Mouse (Mus musculus) limb, embryonic 13.5 days (tissue): ENCODE data around the gene Atp2b2. TPM values are rescaled to one million over a fixed set of nuclear protein-coding genes. Genes with fewer than 3 reads are reported as not detected.

ENCODE experiments used
- ATAC-seq: fragments of 200-750 bp; cut with Nextera tagmentation; 2 replicates; pipeline ENCODE4 v1.8.0; 2017; ENCODE audit warnings: low read depth, moderate number of reproducible peaks, moderate TSS enrichment; ENCODE audit not compliant: low FRiP score
- H3K27ac ChIP-seq: fragments of 300-500 bp; sonication (generic); 2 replicates; pipeline ENCODE4 v1.5.1; 2015; ENCODE audit warnings: inconsistent platforms, mild to moderate bottlenecking, moderate library complexity
- H3K27me3 ChIP-seq: fragments of 300-500 bp; sonication (generic); 2 replicates; pipeline ENCODE4 v1.6.1; 2015; ENCODE audit warnings: mild to moderate bottlenecking, inconsistent platforms
- H3K36me3 ChIP-seq: fragments of 300-500 bp; sonication (generic); 2 replicates; pipeline ENCODE4 v1.6.1; 2015; ENCODE audit warnings: inconsistent platforms, mild to moderate bottlenecking, moderate library complexity
- H3K4me1 ChIP-seq: fragments of 300-500 bp; sonication (generic); 2 replicates; pipeline ENCODE4 v1.6.1; 2015; ENCODE audit warnings: inconsistent platforms
- H3K4me2 ChIP-seq: fragments of 300-500 bp; sonication (generic); replicated peaks from 2 replicates; pipeline ENCODE4 v1.6.1; 2015; ENCODE audit warnings: inconsistent platforms, mild to moderate bottlenecking, moderate library complexity
- H3K4me3 ChIP-seq: fragments of 300-500 bp; sonication (generic); 2 replicates; pipeline ENCODE4 v1.5.1; 2015; ENCODE audit warnings: moderate library complexity, mild to moderate bottlenecking, inconsistent platforms
- H3K9ac ChIP-seq: fragments of 300-500 bp; sonication (generic); 2 replicates; pipeline ENCODE4 v1.6.1; 2015; ENCODE audit warnings: mild to moderate bottlenecking, inconsistent platforms
- H3K9me3 ChIP-seq: fragments of 300-500 bp; sonication (generic); 2 replicates; pipeline ENCODE4 v1.6.1; 2016; ENCODE audit warnings: inconsistent platforms
- WGBS: fragments of 180-500 bp; shearing (Covaris S2); methylation state at CpG from one replicate; pipeline ENCODE4 v1.1.7; 2015; 5-methylcytosine and 5-hydroxymethylcytosine counted together
- polyA plus RNA-seq: library from polyadenylated mRNA; unstranded; fragments of >200 nt; fragmentation: Nextera tagmentation; extraction: Ambion mirVana; gene quantifications from 2 replicates; pipeline ENCODE4 v1.2.1, GENCODE M21; 2015

The Atp2b2 gene
- polyA plus RNA-seq, 1 experiment from 2014 or later: 0.11 TPM

DNA sequence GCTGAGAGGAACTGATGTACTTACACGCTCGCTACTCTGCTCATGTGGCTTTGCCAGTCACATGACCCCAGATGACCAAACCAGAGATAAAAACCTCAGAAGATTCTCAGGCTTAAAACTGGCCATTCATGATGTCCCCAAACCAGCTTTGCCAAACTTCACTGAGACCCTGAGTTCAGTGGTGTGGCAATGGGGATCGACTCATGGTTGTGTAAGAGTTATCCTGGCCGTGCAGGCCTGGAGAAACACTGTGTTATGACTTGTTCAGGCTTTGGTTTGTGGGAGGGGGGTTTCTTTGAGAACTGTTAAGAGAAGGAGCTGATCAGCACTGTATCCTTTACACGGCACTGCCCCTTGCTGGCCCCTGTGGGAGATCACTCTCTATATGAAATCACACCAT is 250.0 kb downstream of the Atp2b2 start:
- H3K36me3 ChIP-seq: no peaks in the 10 kb centered on the region
- no peak for ATAC-seq
- H3K9ac ChIP-seq: no peak overlapping the region
- no peaks in the 10 kb centered on the region for H3K9me3 ChIP-seq
- H3K4me2 ChIP-seq: no peak overlapping the region
- WGBS: 80% methylated on average over 5 of the region's 5 CpGs
- no peak overlapping the region for H3K27ac ChIP-seq
- peaks cover 19% of the 10 kb centered on the region for H3K27me3 ChIP-seq
- peaks cover 14% of the 10 kb centered on the region for H3K4me1 ChIP-seq
- H3K4me3 ChIP-seq: no peak overlapping the region

DNA sequence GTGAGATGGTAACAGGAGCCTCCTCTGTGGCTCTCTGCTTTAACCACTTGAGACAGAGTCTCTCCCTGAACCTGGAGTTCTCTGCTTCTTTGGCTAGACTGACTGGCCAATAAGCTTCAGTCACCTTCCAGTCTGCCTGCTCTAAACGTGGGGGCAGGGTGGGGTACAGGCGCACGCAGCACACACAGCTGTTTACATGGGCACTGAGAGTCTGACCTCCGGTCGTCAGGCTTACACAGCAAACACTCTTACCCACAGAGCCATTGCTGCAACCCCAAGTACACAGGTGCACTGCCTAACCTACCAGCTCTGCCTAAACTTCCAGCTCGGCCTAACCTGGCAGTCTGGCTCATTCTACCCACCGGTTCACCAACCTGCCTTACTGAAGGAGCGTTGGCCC is 251.4 kb downstream of the Atp2b2 start:
- no peak for ATAC-seq
- H3K36me3 ChIP-seq: no peaks in the 10 kb centered on the region
- no peak overlapping the region for H3K27ac ChIP-seq
- H3K4me1 ChIP-seq: peaks cover 19% of the 10 kb centered on the region
- H3K9ac ChIP-seq: no peak overlapping the region
- H3K4me3 ChIP-seq: no peak overlapping the region
- peaks cover 8% of the 10 kb centered on the region; the same call in 1 of the 2 replicates for H3K27me3 ChIP-seq
- H3K4me2 ChIP-seq: no peak overlapping the region
- WGBS: 69% methylated on average over 8 of the region's 8 CpGs
- no peaks in the 10 kb centered on the region for H3K9me3 ChIP-seq

DNA sequence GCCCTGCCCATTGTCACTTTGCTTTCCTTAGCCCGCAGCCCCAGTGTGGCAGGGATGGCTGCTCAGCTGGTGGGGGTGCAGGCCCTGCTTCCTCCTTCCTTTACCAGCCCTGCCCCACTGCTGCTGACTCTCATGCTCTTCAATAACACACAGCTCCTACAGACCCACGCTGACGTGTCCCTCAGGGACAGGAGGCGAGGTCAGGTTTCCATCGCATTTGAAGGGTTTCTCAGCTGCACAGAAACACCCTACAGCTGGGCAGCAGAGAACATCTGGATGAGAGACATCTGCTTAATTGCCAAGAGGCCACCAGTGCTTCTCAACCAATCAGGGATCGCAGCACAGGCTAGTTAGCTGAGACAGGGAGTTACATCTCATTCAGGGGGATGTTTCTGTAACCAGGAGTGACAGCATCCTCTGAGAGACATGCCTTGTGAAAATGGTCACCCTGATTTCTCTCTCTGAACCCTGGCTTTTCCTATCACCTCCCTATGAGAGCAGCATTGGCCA is 254.9 kb downstream of the Atp2b2 start:
- no peaks in the 10 kb centered on the region for H3K36me3 ChIP-seq
- no peak for ATAC-seq
- 23% methylated on average over 6 of the region's 6 CpGs for WGBS
- H3K4me1 ChIP-seq: peaks cover 9% of the 10 kb centered on the region; the same call in 1 of the 2 replicates
- no peak overlapping the region for H3K4me3 ChIP-seq
- no peak overlapping the region for H3K4me2 ChIP-seq
- H3K27me3 ChIP-seq: no peaks in the 10 kb centered on the region
- H3K27ac ChIP-seq: no peak overlapping the region
- no peak overlapping the region for H3K9ac ChIP-seq
- no peaks in the 10 kb centered on the region for H3K9me3 ChIP-seq

DNA sequence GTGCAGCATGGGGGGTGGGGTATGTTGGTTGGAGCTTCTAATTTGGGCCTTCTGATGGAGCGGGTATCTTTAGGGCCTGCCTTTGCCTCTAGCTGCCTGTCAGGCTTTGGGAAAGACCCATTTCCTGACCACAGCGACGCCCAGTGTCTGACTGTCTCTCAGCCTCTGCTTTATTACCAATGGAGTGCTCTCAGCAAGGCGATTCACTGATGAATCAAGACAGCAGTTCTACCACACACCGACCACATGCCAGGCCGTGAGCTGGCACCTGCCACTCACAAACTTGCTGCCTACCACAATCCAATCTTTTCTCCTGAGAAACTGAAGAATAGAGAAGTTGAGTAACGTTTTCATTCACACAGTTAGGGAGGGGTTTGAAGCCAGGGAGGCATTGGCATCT is 256.8 kb downstream of the Atp2b2 start:
- ATAC-seq: no peak
- Histone ChIP-seq H3K4me1 (peaks cover 9% of the 10 kb centered on the region; the same call in 1 of the 2 replicates), H3K36me3 (no peaks in the 10 kb centered on the region), H3K9me3 (no peaks in the 10 kb centered on the region), H3K27ac (no peak overlapping the region), H3K4me2 (no peak overlapping the region), H3K27me3 (no peaks in the 10 kb centered on the region), H3K4me3 (no peak overlapping the region), H3K9ac (no peak overlapping the region)
- 83% methylated on average over 7 of the region's 7 CpGs for WGBS

DNA sequence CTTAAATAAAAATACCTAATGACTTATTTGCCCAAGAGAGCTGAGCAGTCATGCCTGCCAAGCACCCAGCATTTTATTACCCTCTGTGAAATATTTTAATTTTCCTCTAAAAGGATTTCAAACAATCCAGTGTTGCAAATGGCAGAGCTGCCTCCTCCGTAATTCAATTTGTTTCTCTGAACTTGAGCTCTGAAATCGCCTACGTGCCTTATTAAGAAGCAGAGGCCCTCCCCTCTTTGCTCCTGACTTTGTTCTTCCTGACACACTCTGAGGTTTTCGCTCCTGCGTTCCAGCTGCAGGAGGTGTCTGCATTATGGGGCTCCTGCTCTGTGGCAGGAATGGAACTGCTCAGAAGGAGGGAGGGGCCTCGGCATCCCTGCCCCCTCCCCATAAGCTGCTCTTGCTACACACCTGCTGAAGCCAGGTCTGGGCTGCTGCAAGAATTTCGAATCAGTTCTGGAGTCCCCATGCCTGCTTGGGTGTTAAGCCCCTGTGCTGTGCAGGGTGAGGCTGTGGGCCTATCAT is 264.1 kb downstream of the Atp2b2 start:
- Histone ChIP-seq H3K27ac (peak overlapping the region; percentile 16; the same call in 1 of the 2 replicates), H3K27me3 (no peaks in the 10 kb centered on the region), H3K36me3 (no peaks in the 10 kb centered on the region), H3K4me3 (no peak overlapping the region), H3K9me3 (no peaks in the 10 kb centered on the region), H3K9ac (no peak overlapping the region), H3K4me1 (peaks cover 12% of the 10 kb centered on the region), H3K4me2 (peak overlapping the region; percentile 14)
- ATAC-seq: 0 out of 2 replicates have a peak, but pooled peaks have one; percentile 65
- WGBS: 15% methylated on average over 7 of the region's 7 CpGs

DNA sequence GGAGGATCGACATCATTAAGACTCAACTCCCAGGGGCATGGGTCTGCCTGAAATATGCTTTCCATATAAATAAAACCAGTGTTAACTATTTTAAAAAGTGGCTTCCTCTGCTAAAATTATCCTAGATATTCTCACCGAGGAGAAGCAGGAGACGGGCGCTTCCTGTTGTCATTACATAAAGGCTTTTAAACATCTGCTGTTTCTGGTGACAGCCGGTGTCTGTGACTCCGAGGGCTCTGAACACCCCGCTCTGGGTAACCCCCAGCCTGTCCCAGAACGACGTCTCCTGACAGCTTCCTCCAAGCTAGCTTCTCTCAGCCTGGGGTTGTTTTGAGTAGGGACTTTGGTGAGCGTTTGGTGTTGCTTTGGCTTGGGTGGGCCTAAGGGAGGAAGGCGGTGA is 273.6 kb downstream of the Atp2b2 start:
- no peak overlapping the region for H3K4me3 ChIP-seq
- no peaks in the 10 kb centered on the region for H3K9me3 ChIP-seq
- no peak overlapping the region for H3K9ac ChIP-seq
- no peaks in the 10 kb centered on the region for H3K4me1 ChIP-seq
- no peak overlapping the region for H3K4me2 ChIP-seq
- H3K27ac ChIP-seq: no peak overlapping the region
- no peaks in the 10 kb centered on the region for H3K36me3 ChIP-seq
- no peaks in the 10 kb centered on the region; the same call in 1 of the 2 replicates for H3K27me3 ChIP-seq
- no peak for ATAC-seq
- WGBS: 75% methylated on average over 11 of the region's 11 CpGs

DNA sequence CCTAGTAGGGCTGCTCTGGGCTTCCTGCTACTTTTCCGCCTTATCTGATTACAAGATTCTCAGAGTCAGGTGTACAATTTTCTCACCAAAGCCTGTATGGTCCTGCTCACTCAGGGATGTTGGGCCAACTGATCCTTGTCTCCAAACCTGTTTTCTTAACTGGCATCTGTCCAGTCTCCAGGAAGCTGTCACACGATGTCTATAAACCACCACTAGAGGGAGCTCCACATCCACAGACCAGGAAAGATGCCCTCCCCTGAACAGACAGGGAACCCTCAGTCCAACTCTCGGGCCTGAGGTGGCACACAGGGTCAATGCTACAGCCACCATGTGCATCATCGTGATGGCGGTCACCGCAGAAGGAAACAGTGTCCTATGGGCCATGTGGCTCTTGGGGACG is 280.8 kb downstream of the Atp2b2 start:
- 30% methylated on average over 7 of the region's 7 CpGs for WGBS
- Histone ChIP-seq H3K9ac (no peak overlapping the region), H3K27ac (no peak overlapping the region), H3K4me3 (no peak overlapping the region), H3K4me1 (no peaks in the 10 kb centered on the region), H3K27me3 (peaks cover 4% of the 10 kb centered on the region; the same call in 1 of the 2 replicates), H3K9me3 (no peaks in the 10 kb centered on the region), H3K4me2 (no peak overlapping the region), H3K36me3 (no peaks in the 10 kb centered on the region)
- ATAC-seq: 0 out of 2 replicates have a peak, but pooled peaks have one; percentile 28

DNA sequence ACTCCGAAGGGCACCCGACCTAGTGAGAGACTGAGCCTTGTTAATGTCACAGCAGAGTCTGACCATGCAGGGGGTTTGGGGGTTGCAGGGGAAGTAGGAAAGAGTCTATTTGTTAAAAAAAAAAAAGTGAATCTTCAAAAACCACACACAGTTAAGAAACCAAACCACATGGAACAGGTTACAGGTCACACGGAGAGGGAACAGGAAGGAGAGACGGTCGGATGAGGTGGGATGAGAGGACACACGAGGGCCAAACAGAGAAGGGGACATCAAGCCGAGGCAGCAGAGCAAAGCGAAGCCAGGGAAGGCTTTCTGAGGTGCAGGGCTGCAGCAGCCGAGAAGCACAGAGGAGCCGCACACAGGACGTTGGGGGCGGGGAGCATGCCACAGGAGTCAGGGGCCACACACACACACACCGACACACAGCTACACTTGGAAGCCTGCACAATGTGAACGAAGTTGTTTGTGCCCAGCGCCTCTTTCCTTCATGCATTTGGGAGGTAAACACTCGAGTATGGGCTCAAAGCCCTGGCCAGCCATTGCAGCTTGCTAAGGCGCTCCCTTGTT is 293.2 kb downstream of the Atp2b2 start:
- Histone ChIP-seq H3K4me1 (no peaks in the 10 kb centered on the region), H3K27ac (no peak overlapping the region), H3K9ac (no peak overlapping the region), H3K27me3 (peaks cover 39% of the 10 kb centered on the region), H3K9me3 (no peaks in the 10 kb centered on the region), H3K4me3 (no peak overlapping the region), H3K4me2 (no peak overlapping the region), H3K36me3 (no peaks in the 10 kb centered on the region)
- WGBS: 60% methylated on average over 17 of the region's 17 CpGs
- no peak for ATAC-seq

DNA sequence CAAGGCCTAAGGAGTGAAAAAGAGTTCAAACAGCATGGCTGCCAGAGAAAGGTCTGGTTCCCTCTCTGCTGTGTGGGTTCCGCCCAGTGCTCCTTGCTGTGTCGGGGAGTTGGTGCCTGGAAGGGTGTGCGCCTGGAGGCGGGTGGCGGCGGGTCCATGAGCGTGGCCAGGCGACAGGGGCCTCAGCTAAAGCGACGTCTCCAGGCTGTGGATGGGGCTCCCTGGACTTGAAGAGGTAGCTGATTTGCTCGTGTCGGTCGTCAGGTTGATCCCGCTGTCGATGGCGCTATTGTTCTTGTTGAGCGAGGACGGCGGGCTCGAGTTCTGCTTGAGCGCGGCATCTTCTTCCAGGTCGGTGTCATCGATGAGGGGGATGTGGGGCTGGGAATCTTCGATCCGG is 294.1 kb downstream of the Atp2b2 start:
- Histone ChIP-seq H3K4me1 (no peaks in the 10 kb centered on the region), H3K4me2 (peak overlapping the region; percentile 23; the same call in 1 of the 2 replicates), H3K4me3 (no peak overlapping the region), H3K27ac (no peak overlapping the region), H3K9ac (no peak overlapping the region; the same call in 1 of the 2 replicates), H3K27me3 (peaks cover 39% of the 10 kb centered on the region), H3K9me3 (no peaks in the 10 kb centered on the region), H3K36me3 (no peaks in the 10 kb centered on the region)
- WGBS: 38% methylated on average over 26 of the region's 26 CpGs
- ATAC-seq: no peak

DNA sequence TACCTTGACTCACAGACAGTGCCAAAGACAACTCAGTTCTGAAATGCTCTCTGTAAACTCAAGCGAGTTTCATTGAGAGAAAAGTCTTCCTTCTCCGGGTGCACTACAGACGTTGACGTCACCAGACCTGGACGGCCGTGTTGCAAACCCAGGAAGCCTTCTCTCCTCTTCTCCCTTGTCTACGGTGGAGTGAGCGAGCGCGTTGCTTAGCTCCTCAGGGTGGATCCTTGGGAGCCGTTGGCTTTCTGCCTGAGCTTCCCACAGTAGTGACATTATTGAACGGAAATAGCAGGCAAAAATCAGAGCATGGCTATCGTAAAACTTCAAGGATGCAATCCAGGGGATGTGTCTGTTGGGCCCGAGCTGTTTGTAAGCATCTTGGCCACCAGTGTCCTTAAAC is 295.1 kb downstream of the Atp2b2 start:
- no peak overlapping the region for H3K4me2 ChIP-seq
- 77% methylated on average over 14 of the region's 14 CpGs for WGBS
- no peak overlapping the region for H3K27ac ChIP-seq
- no peak overlapping the region for H3K9ac ChIP-seq
- H3K27me3 ChIP-seq: peaks cover 39% of the 10 kb centered on the region
- H3K4me3 ChIP-seq: no peak overlapping the region
- no peak for ATAC-seq
- H3K4me1 ChIP-seq: no peaks in the 10 kb centered on the region
- H3K9me3 ChIP-seq: no peaks in the 10 kb centered on the region
- H3K36me3 ChIP-seq: no peaks in the 10 kb centered on the region

DNA sequence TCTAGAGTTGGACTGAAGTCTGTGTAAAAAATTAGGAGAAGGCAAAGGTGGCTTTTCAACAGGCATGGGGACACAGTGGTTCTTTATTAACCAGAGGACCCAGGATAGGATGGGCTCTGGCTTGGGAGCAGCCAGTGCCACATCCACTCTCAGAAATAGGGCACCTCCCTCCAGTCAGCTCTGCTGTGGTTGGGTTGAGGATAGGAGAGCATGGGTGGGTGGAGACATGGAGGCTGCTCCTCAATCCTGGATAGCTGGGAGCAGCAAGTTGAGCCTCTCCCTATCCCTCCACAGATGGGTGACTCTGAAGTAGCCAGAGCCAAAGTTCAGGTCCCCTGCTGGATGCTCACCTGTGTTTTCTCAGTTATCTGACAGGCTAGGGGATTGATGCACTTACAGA is 297.3 kb downstream of the Atp2b2 start:
- ATAC-seq: no peak
- Histone ChIP-seq H3K9ac (no peak overlapping the region), H3K4me3 (no peak overlapping the region), H3K27ac (no peak overlapping the region), H3K9me3 (no peaks in the 10 kb centered on the region), H3K4me1 (no peaks in the 10 kb centered on the region), H3K4me2 (no peak overlapping the region), H3K27me3 (peaks cover 37% of the 10 kb centered on the region), H3K36me3 (no peaks in the 10 kb centered on the region)

DNA sequence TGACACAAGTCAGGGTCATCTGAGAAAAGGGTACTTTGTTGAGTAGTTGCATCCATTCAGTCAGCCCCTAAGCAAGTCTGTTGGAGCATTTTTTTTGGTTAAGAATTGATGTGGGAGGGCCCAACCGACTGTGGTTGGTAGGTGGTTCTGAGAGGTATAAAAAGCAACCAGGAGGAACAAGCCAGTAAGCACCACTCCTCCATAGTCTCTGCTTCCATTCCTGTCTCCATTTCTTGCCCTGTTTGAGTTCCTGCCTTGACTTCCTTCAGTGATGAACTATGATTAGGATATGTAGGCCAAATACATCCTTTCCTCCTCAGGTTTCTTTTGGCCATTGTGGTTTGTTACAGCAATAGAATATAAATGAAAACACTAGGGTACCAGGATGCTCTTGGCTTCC is 299.3 kb downstream of the Atp2b2 start:
- WGBS: 48% methylated on average over 1 of the region's 1 CpGs
- H3K4me3 ChIP-seq: no peak overlapping the region
- H3K27ac ChIP-seq: no peak overlapping the region
- peaks cover 6% of the 10 kb centered on the region for H3K36me3 ChIP-seq
- H3K4me2 ChIP-seq: no peak overlapping the region
- H3K9me3 ChIP-seq: no peaks in the 10 kb centered on the region
- H3K27me3 ChIP-seq: peaks cover 18% of the 10 kb centered on the region
- H3K9ac ChIP-seq: no peak overlapping the region
- no peak for ATAC-seq
- peaks cover 9% of the 10 kb centered on the region for H3K4me1 ChIP-seq

DNA sequence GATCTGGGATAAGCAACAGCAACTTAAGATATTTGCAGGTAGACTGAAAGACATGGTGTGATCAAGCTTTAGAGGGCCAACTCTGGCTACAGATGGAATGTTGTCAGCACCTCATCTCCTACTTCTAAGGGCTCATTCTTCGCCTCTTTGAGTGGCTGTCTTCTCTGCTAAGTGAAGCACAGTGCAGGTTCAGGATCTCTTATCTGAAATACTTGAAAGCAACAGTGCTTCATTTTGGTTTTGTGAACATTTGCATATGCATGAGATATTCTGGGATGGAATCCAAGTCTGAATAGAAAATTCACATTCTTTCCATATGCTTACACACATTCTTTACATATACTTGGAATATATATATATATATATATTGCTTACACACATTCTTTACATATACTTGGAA is 300.1 kb downstream of the Atp2b2 start:
- Histone ChIP-seq H3K9ac (no peak overlapping the region), H3K27ac (no peak overlapping the region), H3K9me3 (no peaks in the 10 kb centered on the region), H3K4me2 (no peak overlapping the region), H3K27me3 (peaks cover 12% of the 10 kb centered on the region), H3K4me1 (peaks cover 9% of the 10 kb centered on the region), H3K4me3 (no peak overlapping the region), H3K36me3 (peaks cover 14% of the 10 kb centered on the region)
- 91% methylated on average over 1 of the region's 1 CpGs for WGBS
- no peak for ATAC-seq
